Mouse (Mus musculus) liver, postnatal 0 days (tissue): Measurements from ENCODE around the gene Agbl1. TPM values are rescaled to one million over a fixed set of nuclear protein-coding genes. Genes with fewer than 3 reads are reported as not detected.
"Not testable (repeated sequence)": the region's sequence is repeated elsewhere in the genome, so short reads cannot be mapped to it uniquely, and the experiment has no call there.

ENCODE experiments used
- ATAC-seq: fragments of 200-750 bp; cut with Nextera tagmentation; 2 replicates; pipeline ENCODE4 v1.8.0; 2017; ENCODE audit warnings: mild to moderate bottlenecking, moderate library complexity
- DNase-seq: peaks from one replicate; pipeline ENCODE4 v3.0.0-alpha.2; 2016
- H3K27ac ChIP-seq: fragments of 300-500 bp; sonication (generic); 2 replicates; pipeline ENCODE4 v1.5.1; 2014; ENCODE audit warnings: antibody characterized with exemption, moderate library complexity, mild to moderate bottlenecking, low read depth
- H3K27me3 ChIP-seq: fragments of 300-500 bp; sonication (generic); 2 replicates; pipeline ENCODE4 v1.6.1; 2014; ENCODE audit warnings: low read length, control low read depth, mixed read lengths; ENCODE audit not compliant: insufficient read depth
- H3K36me3 ChIP-seq: fragments of 300-500 bp; sonication (generic); replicated peaks from 2 replicates; pipeline ENCODE4 v1.6.1; 2014; ENCODE audit warnings: mild to moderate bottlenecking, control low read depth, low read length, moderate library complexity, mixed read lengths; ENCODE audit not compliant: insufficient read depth
- H3K4me1 ChIP-seq: fragments of 300-500 bp; sonication (generic); 2 replicates; pipeline ENCODE4 v1.6.1; 2014; ENCODE audit warnings: antibody characterized with exemption, mild to moderate bottlenecking, control low read depth; ENCODE audit not compliant: insufficient read depth
- H3K4me2 ChIP-seq: fragments of 300-500 bp; sonication (generic); 2 replicates; pipeline ENCODE4 v1.6.1; 2014; ENCODE audit warnings: low read depth, mild to moderate bottlenecking, low read length, moderate library complexity, mixed read lengths
- H3K4me3 ChIP-seq: fragments of 300-500 bp; sonication (generic); 2 replicates; pipeline ENCODE4 v1.5.1; 2014; ENCODE audit warnings: low read depth, low read length
- H3K9ac ChIP-seq: fragments of 300-500 bp; sonication (generic); replicated peaks from 2 replicates; pipeline ENCODE4 v1.6.1; 2014; ENCODE audit warnings: mild to moderate bottlenecking, moderate library complexity
- H3K9me3 ChIP-seq: fragments of 300-500 bp; sonication (generic); 2 replicates; pipeline ENCODE4 v1.6.1; 2016; ENCODE audit warnings: mild to moderate bottlenecking, control low read depth, low read length, mixed read lengths
- CTCF ChIP-seq: sonication (generic); IDR thresholded peaks from 2 replicates; pipeline ENCODE4 v1.5.1; 2016; ENCODE audit warnings: antibody characterized with exemption, low read depth
- EP300 ChIP-seq: IDR thresholded peaks from 2 replicates; pipeline ENCODE4 v1.6.1; 2016; ENCODE audit warnings: antibody characterized with exemption, low read depth, mild to moderate bottlenecking
- WGBS: fragments of 180-500 bp; shearing (Covaris S2); extraction: QIAGEN DNeasy Blood & Tissue Kit; methylation state at CpG from one replicate; pipeline ENCODE4 v1.1.7; 2014; ENCODE audit not compliant: insufficient replicate concordance; 5-methylcytosine and 5-hydroxymethylcytosine counted together
- polyA plus RNA-seq: library from polyadenylated mRNA; unstranded; fragments of >200 nt; fragmentation: Nextera tagmentation; extraction: Ambion mirVana; gene quantifications from 2 replicates; pipeline ENCODE4 v1.2.1, GENCODE M21; 2015

Agbl1 gene
- polyA plus RNA-seq, 1 experiment from 2014 or later = 0.04 TPM

DNA sequence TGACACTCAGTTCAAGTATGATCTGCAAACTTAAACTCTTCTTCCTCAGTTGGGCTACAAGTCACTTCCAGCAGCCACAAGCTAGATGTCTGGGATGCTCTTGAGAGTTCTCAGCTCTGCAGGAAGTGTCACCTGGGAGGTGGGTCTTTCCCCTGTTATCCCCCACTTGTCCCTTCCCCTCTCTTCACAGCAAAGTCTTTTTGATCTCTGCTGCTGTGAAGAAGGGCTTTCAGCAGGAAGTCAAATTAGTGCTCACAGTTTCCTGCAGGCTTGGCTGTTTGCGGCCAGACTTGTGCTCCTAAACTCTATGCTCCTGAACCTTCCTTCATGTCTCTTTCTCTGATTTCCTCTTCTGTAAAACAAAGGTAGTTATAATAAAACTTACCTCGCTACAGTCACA lies 806 bp upstream of the Agbl1 start:
- ATAC-seq = no peak
- no peak overlapping the region for H3K9ac ChIP-seq
- H3K4me2 ChIP-seq = no peak overlapping the region
- H3K4me1 ChIP-seq = no peaks in the 10 kb centered on the region
- H3K4me3 ChIP-seq = no peak overlapping the region
- no peak for TF ChIP-seq EP300
- TF ChIP-seq CTCF = no peak
- DNase-seq = no peak
- H3K27me3 ChIP-seq = no peaks in the 10 kb centered on the region
- 12% methylated on average over 2 of the region's 2 CpGs for WGBS
- H3K27ac ChIP-seq = no peak overlapping the region
- no peaks in the 10 kb centered on the region for H3K36me3 ChIP-seq
- H3K9me3 ChIP-seq = no peaks in the 10 kb centered on the region

DNA sequence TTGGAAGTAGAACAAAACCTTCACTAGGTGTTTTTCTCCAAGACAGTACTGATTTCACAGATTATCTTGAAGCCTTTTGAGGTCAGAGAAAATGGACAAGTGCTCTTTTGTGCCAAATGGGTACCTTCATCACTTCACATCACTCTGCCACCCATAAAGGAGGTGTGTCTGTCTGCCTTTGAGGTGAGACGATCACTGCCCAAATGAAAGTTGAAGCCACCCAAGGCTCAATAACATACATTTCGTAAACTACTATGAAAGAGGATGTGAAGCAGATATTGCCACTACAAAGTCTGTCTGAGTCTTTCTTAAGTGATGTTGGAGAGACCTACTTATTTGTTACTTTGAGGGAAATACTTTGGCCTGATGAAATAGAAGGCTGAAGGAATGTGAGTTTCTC lies 4.6 kb downstream of the Agbl1 start:
- Histone ChIP-seq H3K4me3 (no peak overlapping the region), H3K27ac (no peak overlapping the region), H3K4me2 (no peak overlapping the region), H3K4me1 (no peaks in the 10 kb centered on the region), H3K36me3 (no peaks in the 10 kb centered on the region), H3K27me3 (no peaks in the 10 kb centered on the region), H3K9ac (no peak overlapping the region), H3K9me3 (no peaks in the 10 kb centered on the region)
- no peak for TF ChIP-seq EP300
- no peak for TF ChIP-seq CTCF
- no peak for DNase-seq
- 70% methylated on average over 2 of the region's 2 CpGs for WGBS
- no peak for ATAC-seq

DNA sequence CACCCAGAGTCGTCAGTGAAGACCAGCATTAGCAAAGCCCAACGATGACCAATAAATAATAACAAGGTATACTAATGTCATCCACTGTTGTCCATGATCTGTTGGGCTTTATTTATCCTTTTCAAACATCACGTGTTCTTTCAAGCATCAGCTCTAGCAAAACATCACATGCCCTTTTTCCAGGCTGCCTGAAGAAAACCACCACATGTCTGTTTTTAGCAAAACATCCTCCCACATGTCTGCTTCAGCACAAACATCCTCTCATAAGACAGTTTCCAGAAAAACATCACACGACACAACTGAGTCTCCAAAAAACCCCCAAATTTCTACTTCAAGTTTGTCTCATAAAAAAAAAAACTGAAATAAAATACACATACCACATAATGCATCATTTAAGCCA lies 7.8 kb downstream of the Agbl1 start:
- Histone ChIP-seq H3K4me2 (no peak overlapping the region), H3K4me3 (no peak overlapping the region), H3K9me3 (no peaks in the 10 kb centered on the region), H3K36me3 (no peaks in the 10 kb centered on the region), H3K27ac (no peak overlapping the region), H3K27me3 (no peaks in the 10 kb centered on the region), H3K9ac (no peak overlapping the region), H3K4me1 (no peaks in the 10 kb centered on the region)
- WGBS = 71% methylated on average over 4 of the region's 4 CpGs
- ATAC-seq (no peak), DNase-seq (no peak)
- TF ChIP-seq EP300 = no peak
- no peak for TF ChIP-seq CTCF

DNA sequence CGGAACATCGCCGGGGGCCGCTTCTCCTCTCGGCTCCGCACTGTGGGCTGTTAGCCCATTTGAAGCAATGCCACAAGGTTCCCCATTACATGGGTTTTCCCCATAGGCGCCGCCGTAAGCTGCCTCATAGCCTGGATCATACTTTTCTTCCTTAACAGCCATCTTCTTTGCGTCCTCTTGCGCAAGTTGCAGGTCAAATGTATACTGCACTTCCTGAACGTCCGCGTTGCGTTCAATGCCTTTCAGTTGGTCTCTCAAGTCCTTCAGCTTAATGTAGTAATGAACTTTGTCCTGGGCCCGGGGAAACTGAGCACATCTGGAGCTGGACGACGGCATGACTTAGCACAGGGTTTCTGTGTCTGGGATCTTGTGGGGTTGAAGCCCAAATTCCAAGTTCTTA lies 15.2 kb downstream of the Agbl1 start:
- WGBS = 94% methylated on average over 18 of the region's 18 CpGs
- H3K4me2 ChIP-seq, H3K27ac ChIP-seq, H3K4me1 ChIP-seq, H3K9me3 ChIP-seq, H3K36me3 ChIP-seq, H3K27me3 ChIP-seq, H3K9ac ChIP-seq, H3K4me3 ChIP-seq, ATAC-seq, DNase-seq: not testable (repeated sequence)

DNA sequence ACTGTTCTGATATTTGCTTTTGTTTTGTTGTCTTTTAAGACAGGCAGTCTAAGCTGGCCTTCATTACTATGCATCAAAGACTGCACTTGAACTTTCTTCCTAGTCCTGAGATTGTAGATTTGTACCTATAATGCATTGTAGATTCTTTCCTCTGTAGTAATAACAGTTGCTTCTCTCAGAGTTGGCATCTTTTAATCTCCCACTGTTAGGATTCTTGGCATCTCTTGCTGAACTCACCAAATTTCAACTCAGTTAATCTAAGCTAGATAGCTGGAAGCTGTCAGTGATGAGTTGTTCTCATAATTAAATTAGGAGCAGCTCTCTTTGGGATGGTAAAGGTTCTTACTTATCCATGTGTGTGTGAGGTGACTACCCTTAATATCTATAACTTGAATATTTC lies 45.4 kb downstream of the Agbl1 start:
- TF ChIP-seq CTCF (no peak), EP300 (no peak)
- Histone ChIP-seq H3K27me3 (no peaks in the 10 kb centered on the region), H3K4me2 (no peak overlapping the region), H3K4me3 (no peak overlapping the region), H3K9ac (no peak overlapping the region), H3K36me3 (no peaks in the 10 kb centered on the region), H3K9me3 (no peaks in the 10 kb centered on the region), H3K27ac (no peak overlapping the region), H3K4me1 (no peaks in the 10 kb centered on the region)
- DNase-seq (no peak), ATAC-seq (no peak)

DNA sequence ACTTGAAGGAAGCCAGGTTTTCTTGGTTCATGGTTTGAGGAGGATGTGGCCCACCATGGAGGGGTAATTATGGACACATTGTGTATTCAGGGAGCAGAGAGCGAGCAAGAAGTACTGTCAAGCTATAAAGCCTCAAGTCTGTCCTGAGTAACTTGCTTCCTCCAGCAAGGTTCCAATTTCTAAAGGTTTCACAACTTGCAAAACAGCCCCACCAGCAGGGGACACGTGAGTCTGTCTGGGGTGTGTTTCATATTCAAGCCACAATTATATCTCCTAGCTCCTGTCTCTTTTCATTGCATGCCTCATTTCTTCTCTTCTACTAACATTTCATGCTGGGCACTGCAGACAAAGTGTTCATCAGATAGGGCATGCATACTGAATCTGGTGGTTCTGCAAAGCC lies 53.1 kb downstream of the Agbl1 start:
- no peak for TF ChIP-seq EP300
- no peak for TF ChIP-seq CTCF
- Histone ChIP-seq H3K27ac (no peak overlapping the region), H3K4me3 (no peak overlapping the region), H3K9me3 (no peaks in the 10 kb centered on the region), H3K9ac (no peak overlapping the region), H3K4me2 (no peak overlapping the region), H3K4me1 (no peaks in the 10 kb centered on the region), H3K27me3 (no peaks in the 10 kb centered on the region), H3K36me3 (no peaks in the 10 kb centered on the region)
- no peak for DNase-seq
- 44% methylated on average over 2 of the region's 2 CpGs for WGBS
- no peak for ATAC-seq

DNA sequence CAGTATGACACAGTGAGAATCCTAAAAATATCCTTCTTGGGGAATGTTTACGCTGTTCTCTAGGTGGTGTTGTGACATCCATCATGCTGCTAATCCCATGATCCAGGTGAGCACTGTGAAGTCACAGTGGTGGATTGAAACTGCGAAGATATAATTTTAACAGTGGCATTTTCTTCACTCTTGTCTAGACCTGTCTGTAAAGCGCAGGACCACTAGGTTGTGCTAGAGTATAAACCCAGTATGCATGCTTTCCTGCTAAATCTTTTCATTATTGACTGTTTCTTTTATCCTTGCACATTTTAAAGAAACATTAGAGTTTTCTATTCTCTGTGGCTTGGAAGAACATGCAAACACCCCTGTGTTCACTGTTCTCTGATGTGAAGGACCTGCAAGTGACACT lies 57.8 kb downstream of the Agbl1 start:
- no peaks in the 10 kb centered on the region for H3K36me3 ChIP-seq
- TF ChIP-seq CTCF = peak; percentile 19
- no peak for TF ChIP-seq EP300
- no peaks in the 10 kb centered on the region for H3K4me1 ChIP-seq
- DNase-seq = no peak
- H3K27me3 ChIP-seq = no peaks in the 10 kb centered on the region
- H3K4me2 ChIP-seq = no peak overlapping the region
- no peak overlapping the region for H3K27ac ChIP-seq
- H3K9me3 ChIP-seq = no peaks in the 10 kb centered on the region
- H3K4me3 ChIP-seq = no peak overlapping the region
- no peak for ATAC-seq
- WGBS = 74% methylated on average over 3 of the region's 3 CpGs
- H3K9ac ChIP-seq = no peak overlapping the region
